Mouse (Mus musculus) kidney, adult 2 months (tissue): ENCODE results near the gene Cdh15.

Experiments used
- CTCF ChIP-seq: fragments of 200-500 bp; conservative IDR thresholded peaks from 2 replicates; pipeline ENCODE4 v1.5.1; 2011; ENCODE audit warnings: low read depth, mild to moderate bottlenecking, control low read depth, low read length, moderate library complexity, mixed read lengths; ENCODE audit not compliant: insufficient read depth, insufficient read length
- POLR2A ChIP-seq: fragments of 200-500 bp; IDR thresholded peaks from one replicate; pipeline ENCODE4 v1.6.1; 2011; ENCODE audit warnings: low read depth, low read length, control low read depth

DNA sequence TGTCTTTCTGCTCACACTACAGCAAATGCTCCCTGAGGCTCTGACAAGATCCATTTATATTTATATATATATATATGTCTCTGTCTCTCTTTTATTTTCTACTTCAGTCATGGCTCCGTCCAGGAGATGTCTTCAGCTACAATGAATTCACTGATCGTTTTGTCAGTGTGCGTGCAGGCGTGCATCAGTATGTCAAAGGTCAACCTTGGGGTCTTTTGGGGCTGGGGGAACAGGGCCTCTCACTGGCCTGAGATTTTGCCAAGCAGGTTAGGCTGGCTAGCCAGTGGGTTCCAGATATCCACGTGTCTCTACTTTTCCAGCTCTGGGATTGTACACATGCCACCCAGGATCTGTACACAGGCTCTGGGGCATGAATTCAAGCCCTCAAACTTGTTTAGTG is 55.2 kb downstream of the Cdh15 start:
- no peak for TF ChIP-seq POLR2A
- TF ChIP-seq CTCF: no peak
